Mouse (Mus musculus) heart, adult 2 months (tissue): ENCODE data around the gene Cabin1.
"Not testable (repeated sequence)": the region's sequence is repeated elsewhere in the genome, so short reads cannot be mapped to it uniquely, and the experiment has no call there.

Experiments
- CTCF ChIP-seq: fragments of 200-600 bp; IDR thresholded peaks from 2 replicates; pipeline ENCODE4 v1.8.1; 2022; ENCODE audit warnings: antibody characterized with exemption, mild to moderate bottlenecking, moderate library complexity
- POLR2A ChIP-seq: fragments of 200-500 bp; IDR thresholded peaks from 2 replicates; pipeline ENCODE4 v1.6.1; 2011; ENCODE audit warnings: mild to moderate bottlenecking, low read depth, low read length, control low read depth; ENCODE audit not compliant: insufficient read depth

- TF ChIP-seq CTCF, POLR2A: not testable (repeated sequence)
Observed at GRCm38 (mm10) chr10:75767756-75768155, 3.6 kb upstream of the Cabin1 start.
